Mouse (Mus musculus): ENCODE results near the gene Slc30a10.

Gene Slc30a10

GRCm38 (mm10) chr1:185454575-185454954 lies at the start of gene Slc30a10:
TSS of gene Slc30a10 (plus strand) at chr1:185454848.
- DNase-seq (ENCODE audit: low read depth): no peak

- DNase-seq (ENCODE audit: low read depth): no peak
Measured at GRCm38 (mm10) chr1:185405921-185406320, 48.7 kb upstream of the Slc30a10 start.

- DNase-seq (ENCODE audit: low read depth): no peak
Measured at GRCm38 (mm10) chr1:185409831-185410230, 44.8 kb upstream of the Slc30a10 start.

- no peak for DNase-seq (ENCODE audit: low read depth)
Measured at GRCm38 (mm10) chr1:185418011-185418410, 36.6 kb upstream of the Slc30a10 start.

- DNase-seq (ENCODE audit: low read depth): no peak
Measured at GRCm38 (mm10) chr1:185419805-185420204, 34.8 kb upstream of the Slc30a10 start.

- DNase-seq (ENCODE audit: low read depth): no peak
Measured at GRCm38 (mm10) chr1:185420776-185421175, 33.9 kb upstream of the Slc30a10 start.

GRCm38 (mm10) chr1:185426583-185426982 lies 28.1 kb upstream of the Slc30a10 start:
- no peak for DNase-seq (ENCODE audit: low read depth)

- no peak for DNase-seq (ENCODE audit: low read depth)
Measured at GRCm38 (mm10) chr1:185430488-185430887, 24.2 kb upstream of the Slc30a10 start.

GRCm38 (mm10) chr1:185431245-185431997 lies 23.2 kb upstream of the Slc30a10 start:
- DNase-seq (ENCODE audit: low read depth): no peak

- DNase-seq (ENCODE audit: low read depth): no peak
Measured at GRCm38 (mm10) chr1:185431998-185432317, 22.7 kb upstream of the Slc30a10 start.

GRCm38 (mm10) chr1:185433112-185433511 lies 21.5 kb upstream of the Slc30a10 start:
- DNase-seq (ENCODE audit: low read depth): no peak

GRCm38 (mm10) chr1:185438841-185439580 lies 15.6 kb upstream of the Slc30a10 start:
- DNase-seq (ENCODE audit: low read depth): no peak

GRCm38 (mm10) chr1:185441703-185442472 lies 12.8 kb upstream of the Slc30a10 start:
- no peak for DNase-seq (ENCODE audit: low read depth)

GRCm38 (mm10) chr1:185448936-185449335 lies 5.7 kb upstream of the Slc30a10 start:
- no peak for DNase-seq (ENCODE audit: low read depth)

- no peak for DNase-seq (ENCODE audit: low read depth)
Measured at GRCm38 (mm10) chr1:185449727-185450126, 4.9 kb upstream of the Slc30a10 start.

GRCm38 (mm10) chr1:185451077-185451476 lies 3.6 kb upstream of the Slc30a10 start:
- DNase-seq (ENCODE audit: low read depth): no peak

GRCm38 (mm10) chr1:185451495-185451894 lies 3.2 kb upstream of the Slc30a10 start:
- no peak for DNase-seq (ENCODE audit: low read depth)

GRCm38 (mm10) chr1:185452461-185452860 lies 2.2 kb upstream of the Slc30a10 start:
- no peak for DNase-seq (ENCODE audit: low read depth)

GRCm38 (mm10) chr1:185454144-185454543 lies 504 bp upstream of the Slc30a10 start:
- no peak for DNase-seq (ENCODE audit: low read depth)

- no peak for DNase-seq (ENCODE audit: low read depth)
Measured at GRCm38 (mm10) chr1:185454955-185455701, 480 bp downstream of the Slc30a10 start.

GRCm38 (mm10) chr1:185456327-185456726 lies 1.7 kb downstream of the Slc30a10 start:
- DNase-seq (ENCODE audit: low read depth): no peak

- DNase-seq (ENCODE audit: low read depth): no peak
Measured at GRCm38 (mm10) chr1:185460096-185460495, 5.4 kb downstream of the Slc30a10 start.
